Mouse (Mus musculus) embryonic facial prominence, embryonic 13.5 days (tissue): ENCODE data around the gene Best2. TPM values are rescaled to one million over a fixed set of nuclear protein-coding genes. Genes with fewer than 3 reads are reported as not detected.
A peak's percentile ranks its signal among the peaks of the same experiment; 100 is the strongest.

ENCODE experiments used
- ATAC-seq: fragments of 200-750 bp; cut with Nextera tagmentation; 2 replicates; pipeline ENCODE4 v1.8.0; 2017; ENCODE audit warnings: low read depth; ENCODE audit not compliant: insufficient number of reproducible peaks, insufficient read depth, low FRiP score, low TSS enrichment
- H3K27ac ChIP-seq: fragments of 300-500 bp; sonication (generic); 2 replicates; pipeline ENCODE4 v1.5.1; 2015; ENCODE audit warnings: moderate library complexity, mild to moderate bottlenecking, inconsistent platforms
- H3K27me3 ChIP-seq: fragments of 300-500 bp; sonication (generic); 2 replicates; pipeline ENCODE4 v1.6.1; 2015; ENCODE audit warnings: mild to moderate bottlenecking, inconsistent platforms
- H3K36me3 ChIP-seq: fragments of 300-500 bp; sonication (generic); 2 replicates; pipeline ENCODE4 v1.6.1; 2015; ENCODE audit warnings: mild to moderate bottlenecking, inconsistent platforms
- H3K4me1 ChIP-seq: fragments of 300-500 bp; sonication (generic); 2 replicates; pipeline ENCODE4 v1.6.1; 2015; ENCODE audit warnings: inconsistent platforms
- H3K4me2 ChIP-seq: fragments of 300-500 bp; sonication (generic); 2 replicates; pipeline ENCODE4 v1.6.1; 2015; ENCODE audit warnings: moderate library complexity, mild to moderate bottlenecking, inconsistent platforms
- H3K4me3 ChIP-seq: fragments of 300-500 bp; sonication (generic); 2 replicates; pipeline ENCODE4 v1.5.1; 2015; ENCODE audit warnings: mild to moderate bottlenecking, inconsistent platforms
- H3K9ac ChIP-seq: fragments of 300-500 bp; sonication (generic); 2 replicates; pipeline ENCODE4 v1.6.1; 2015; ENCODE audit warnings: mild to moderate bottlenecking, inconsistent platforms
- H3K9me3 ChIP-seq: fragments of 300-500 bp; sonication (generic); 2 replicates; pipeline ENCODE4 v1.6.1; 2016; ENCODE audit warnings: inconsistent platforms
- WGBS: fragments of 180-500 bp; shearing (Covaris S2); methylation state at CpG from one replicate; pipeline ENCODE4 v1.1.7; 2015; ENCODE audit warnings: mixed read lengths; 5-methylcytosine and 5-hydroxymethylcytosine counted together
- polyA plus RNA-seq: library from polyadenylated mRNA; unstranded; fragments of >200 nt; fragmentation: Nextera tagmentation; extraction: Ambion mirVana; gene quantifications from 2 replicates; pipeline ENCODE4 v1.2.1, GENCODE M21; 2015

Gene Best2
- polyA plus RNA-seq, 1 experiment from 2014 or later = 0.14 TPM

DNA sequence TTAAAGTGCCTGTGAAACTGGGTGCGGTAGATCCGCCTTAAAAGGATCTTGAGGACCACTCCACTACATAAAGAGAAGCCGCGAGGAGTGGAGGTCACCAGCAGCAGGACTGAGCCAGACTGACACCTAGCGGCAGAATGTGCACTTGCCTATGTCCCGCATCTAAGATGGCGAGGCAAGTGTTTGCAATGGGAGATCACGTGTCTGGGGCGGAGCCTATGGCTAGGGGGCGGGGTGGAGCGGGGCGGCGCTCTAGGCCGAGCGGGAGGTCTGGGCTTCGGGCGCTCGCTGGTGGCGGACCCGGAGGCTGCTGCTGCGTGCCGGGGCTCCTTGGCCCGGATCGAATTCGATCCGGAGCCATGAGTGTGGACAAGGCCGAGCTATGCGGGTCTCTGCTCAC lies 24.0 kb downstream of the Best2 start, which contains the start of gene Hook2:
Gene Hook2 (plus strand): TSS at position 255 of the 400 bp plus-strand sequence.
- peak; percentile 88 for ATAC-seq
- under 1% methylated on average over 28 of the region's 28 CpGs for WGBS

GRCm38 (mm10) chr8:84989810-84990209 lies 24.5 kb downstream of the Best2 start:
- Histone ChIP-seq H3K27ac (peak overlapping the region; percentile 64; the same call in 1 of the 2 replicates), H3K36me3 (0 out of 2 replicates have a peak, but pooled peaks cover 2% of the 10 kb centered on the region), H3K9me3 (no peaks in the 10 kb centered on the region), H3K4me3 (peak overlapping the region; percentile 62), H3K4me1 (peaks cover 30% of the 10 kb centered on the region), H3K27me3 (peaks cover 19% of the 10 kb centered on the region), H3K9ac (peak overlapping the region; percentile 69), H3K4me2 (peak overlapping the region; percentile 90)
- peak; percentile 56; the same call in 1 of the 2 replicates for ATAC-seq
- 0% methylated on average over 15 of the region's 15 CpGs for WGBS

More for the DNA sequence above, 24.0 kb downstream of the Best2 start, which contains the start of gene Hook2:
- no peaks in the 10 kb centered on the region for H3K9me3 ChIP-seq
- H3K9ac ChIP-seq = peak within 1 kb of the TSS; percentile 78
- peak within 1 kb of the TSS; percentile 62 for H3K4me3 ChIP-seq
- H3K4me1 ChIP-seq = peaks cover 25% of the 10 kb centered on the region
- H3K27ac ChIP-seq = peak within 1 kb of the TSS; percentile 77
- 0 out of 2 replicates have a peak, but pooled peaks cover 5% of the 10 kb centered on the region for H3K36me3 ChIP-seq
- H3K4me2 ChIP-seq = peak within 1 kb of the TSS; percentile 90
- H3K27me3 ChIP-seq = peaks cover 20% of the 10 kb centered on the region

DNA sequence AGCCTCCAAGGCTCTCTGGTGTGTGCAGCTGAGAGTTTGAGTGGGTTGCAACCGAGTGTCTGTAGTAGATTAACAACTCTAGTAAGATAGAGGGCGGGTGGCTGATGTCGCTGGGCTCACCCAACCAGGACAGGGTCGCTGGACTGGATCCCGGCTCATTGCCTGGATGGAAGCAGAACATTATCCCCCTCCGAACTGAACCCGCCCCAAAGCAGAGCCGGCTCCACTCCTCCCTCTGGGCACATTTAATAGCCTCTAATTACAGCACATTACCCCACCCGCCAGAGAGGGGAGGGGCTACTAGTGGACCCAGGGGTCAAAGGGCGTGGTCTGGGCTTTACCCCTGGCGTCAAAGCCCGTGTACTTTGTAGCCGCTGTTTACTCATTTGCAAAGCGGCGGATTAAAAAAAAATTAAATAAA lies 25.0 kb downstream of the Best2 start:
- ATAC-seq = no peak
- H3K27ac ChIP-seq = peak overlapping the region; percentile 71
- 8% methylated on average over 15 of the region's 15 CpGs for WGBS
- peak overlapping the region; percentile 90 for H3K4me2 ChIP-seq
- H3K27me3 ChIP-seq = peaks cover 22% of the 10 kb centered on the region
- no peaks in the 10 kb centered on the region for H3K36me3 ChIP-seq
- H3K4me3 ChIP-seq = peak overlapping the region; percentile 62; the same call in 1 of the 2 replicates
- H3K9ac ChIP-seq = peak overlapping the region; percentile 49; the same call in 1 of the 2 replicates
- H3K9me3 ChIP-seq = no peaks in the 10 kb centered on the region
- peaks cover 35% of the 10 kb centered on the region for H3K4me1 ChIP-seq

- H3K4me2 ChIP-seq = no peak overlapping the region
- no peak overlapping the region for H3K9ac ChIP-seq
- H3K9me3 ChIP-seq = no peaks in the 10 kb centered on the region
- peaks cover 25% of the 10 kb centered on the region for H3K27me3 ChIP-seq
- H3K36me3 ChIP-seq = no peaks in the 10 kb centered on the region
- peaks cover 40% of the 10 kb centered on the region for H3K4me1 ChIP-seq
- no peak for ATAC-seq
- H3K27ac ChIP-seq = no peak overlapping the region
- H3K4me3 ChIP-seq = no peak overlapping the region
- WGBS = 65% methylated on average over 2 of the region's 2 CpGs
These were observed 26.4 kb downstream of the Best2 start for GRCm38 (mm10) chr8:84987903-84988302.

GRCm38 (mm10) chr8:84987388-84987787 lies 26.9 kb downstream of the Best2 start:
- Histone ChIP-seq H3K4me3 (no peak overlapping the region), H3K36me3 (no peaks in the 10 kb centered on the region), H3K9me3 (no peaks in the 10 kb centered on the region), H3K27me3 (peaks cover 25% of the 10 kb centered on the region), H3K4me2 (no peak overlapping the region), H3K4me1 (peaks cover 43% of the 10 kb centered on the region), H3K9ac (no peak overlapping the region), H3K27ac (no peak overlapping the region)
- WGBS = 75% methylated on average over 5 of the region's 5 CpGs
- no peak for ATAC-seq

DNA sequence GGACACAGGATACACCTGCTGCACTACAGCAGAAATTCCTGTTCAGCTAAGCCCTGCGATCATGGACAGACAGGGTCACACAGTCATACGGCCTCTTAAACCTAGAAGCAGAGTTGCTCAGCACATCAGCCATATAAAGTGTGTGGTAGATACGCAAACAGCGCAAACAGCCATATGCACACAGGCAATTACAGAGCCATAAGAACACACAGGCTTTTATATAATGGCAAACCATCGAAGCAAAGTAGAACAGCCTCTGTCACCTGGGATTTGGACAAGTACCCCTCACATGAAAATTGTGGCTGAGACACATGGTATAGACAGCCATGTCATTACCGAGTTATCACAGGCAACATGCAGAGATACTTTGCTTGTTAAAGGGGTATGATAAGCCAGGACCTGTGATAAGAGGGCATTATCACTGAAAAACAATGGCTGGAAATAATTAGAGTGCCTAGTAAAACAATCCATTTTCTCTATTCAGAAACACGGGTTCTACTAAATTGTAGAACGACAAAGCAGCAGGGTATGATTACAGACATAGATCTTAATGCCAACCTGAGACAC lies 27.9 kb downstream of the Best2 start:
- H3K36me3 ChIP-seq = no peaks in the 10 kb centered on the region
- H3K4me2 ChIP-seq = peak overlapping the region; percentile 99
- H3K9ac ChIP-seq = peak overlapping the region; percentile 69
- H3K9me3 ChIP-seq = no peaks in the 10 kb centered on the region
- ATAC-seq = no peak
- H3K27ac ChIP-seq = peak overlapping the region; percentile 62
- 33% methylated on average over 8 of the region's 8 CpGs for WGBS
- peaks cover 52% of the 10 kb centered on the region for H3K4me1 ChIP-seq
- H3K4me3 ChIP-seq = peak overlapping the region; percentile 56
- peaks cover 25% of the 10 kb centered on the region for H3K27me3 ChIP-seq

- no peak for ATAC-seq
- WGBS = under 1% methylated on average over 53 of the region's 53 CpGs
- Histone ChIP-seq H3K4me2 (peak overlapping the region; percentile 99), H3K4me3 (peak overlapping the region; percentile 56), H3K27me3 (peaks cover 25% of the 10 kb centered on the region), H3K27ac (peak overlapping the region; percentile 62), H3K36me3 (no peaks in the 10 kb centered on the region), H3K9ac (peak overlapping the region; percentile 69), H3K4me1 (peaks cover 52% of the 10 kb centered on the region), H3K9me3 (no peaks in the 10 kb centered on the region)
These were observed 28.5 kb downstream of the Best2 start for GRCm38 (mm10) chr8:84985684-84986378.

DNA sequence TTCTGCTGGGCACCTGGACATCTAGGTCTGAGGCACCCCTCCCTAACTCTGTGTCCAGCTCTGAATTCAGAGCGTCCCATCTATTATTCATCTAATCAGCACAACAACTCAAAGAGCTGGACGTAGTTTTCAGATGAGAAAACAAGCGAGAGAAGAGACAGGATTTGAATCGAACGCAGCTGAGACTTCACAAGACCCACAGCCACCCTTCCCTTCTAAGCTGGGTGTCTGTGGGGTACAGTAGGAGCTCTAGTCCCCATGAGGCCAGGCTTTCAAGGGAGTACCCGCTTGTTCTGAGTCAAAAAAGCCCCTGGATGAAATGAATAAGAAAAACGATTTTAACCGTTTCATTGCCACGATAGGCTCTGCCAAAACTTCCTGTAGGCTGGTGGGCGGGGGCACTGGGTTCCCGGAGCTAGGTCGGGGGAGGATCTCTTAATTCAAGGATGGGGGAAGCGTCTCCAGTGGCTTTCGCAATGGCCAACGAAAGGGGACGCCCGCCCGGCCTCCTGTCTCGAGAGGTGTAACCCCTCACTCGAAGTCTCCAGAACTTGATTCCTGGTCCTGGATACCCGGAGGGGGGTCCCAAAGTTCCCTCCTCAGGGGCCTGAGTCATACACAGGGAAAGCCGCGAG lies 29.2 kb downstream of the Best2 start:
- Histone ChIP-seq H3K27me3 (peaks cover 25% of the 10 kb centered on the region), H3K36me3 (no peaks in the 10 kb centered on the region), H3K9me3 (no peaks in the 10 kb centered on the region), H3K9ac (peak overlapping the region; percentile 69), H3K27ac (peak overlapping the region; percentile 62), H3K4me1 (peaks cover 57% of the 10 kb centered on the region), H3K4me2 (peak overlapping the region; percentile 99), H3K4me3 (peak overlapping the region; percentile 56)
- no peak for ATAC-seq
- WGBS = under 1% methylated on average over 23 of the region's 23 CpGs

- H3K27ac ChIP-seq = peak overlapping the region; percentile 58
- peak overlapping the region; percentile 69 for H3K9ac ChIP-seq
- WGBS = 3% methylated on average over 16 of the region's 16 CpGs
- no peaks in the 10 kb centered on the region for H3K9me3 ChIP-seq
- peaks cover 63% of the 10 kb centered on the region for H3K4me1 ChIP-seq
- H3K4me2 ChIP-seq = peak overlapping the region; percentile 99
- H3K36me3 ChIP-seq = no peaks in the 10 kb centered on the region
- no peak for ATAC-seq
- H3K4me3 ChIP-seq = peak overlapping the region; percentile 56
- H3K27me3 ChIP-seq = peaks cover 28% of the 10 kb centered on the region
These were observed 29.9 kb downstream of the Best2 start for GRCm38 (mm10) chr8:84984294-84985048.

DNA sequence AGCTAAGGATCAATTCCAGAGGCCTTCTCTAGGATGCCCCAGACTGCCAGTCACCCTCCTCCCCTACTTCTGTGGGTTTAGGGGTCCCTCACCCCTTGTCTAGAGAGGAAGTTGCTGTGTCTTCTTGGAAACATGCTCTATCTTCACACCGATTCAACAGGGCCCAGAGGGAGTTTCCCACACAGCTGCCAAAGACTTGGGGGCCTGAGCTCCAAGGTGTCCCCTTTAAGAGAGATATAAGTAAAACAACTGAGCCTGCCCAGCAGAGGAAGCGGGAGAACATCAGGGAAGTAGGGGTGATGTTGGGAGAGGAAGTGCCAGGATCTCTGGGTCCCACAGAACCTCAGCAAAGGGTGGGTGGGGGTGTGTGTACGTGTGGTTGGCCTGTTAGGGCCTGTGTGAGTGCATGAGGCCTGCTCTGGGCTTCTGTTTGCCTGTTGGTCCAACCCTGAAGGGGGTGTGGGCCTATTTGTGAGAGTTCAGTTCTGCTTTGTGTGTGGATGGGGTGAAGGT lies 31.8 kb downstream of the Best2 start:
- H3K4me2 ChIP-seq = no peak overlapping the region
- H3K4me3 ChIP-seq = no peak overlapping the region
- no peak overlapping the region for H3K9ac ChIP-seq
- H3K4me1 ChIP-seq = peaks cover 75% of the 10 kb centered on the region
- 63% methylated on average over 3 of the region's 3 CpGs for WGBS
- ATAC-seq = no peak
- H3K36me3 ChIP-seq = no peaks in the 10 kb centered on the region
- no peaks in the 10 kb centered on the region for H3K9me3 ChIP-seq
- H3K27me3 ChIP-seq = peaks cover 47% of the 10 kb centered on the region
- peak overlapping the region; percentile 68 for H3K27ac ChIP-seq
